Mouse (Mus musculus): ENCODE measurements around the gene Cryzl1.

Gene Cryzl1

DNA sequence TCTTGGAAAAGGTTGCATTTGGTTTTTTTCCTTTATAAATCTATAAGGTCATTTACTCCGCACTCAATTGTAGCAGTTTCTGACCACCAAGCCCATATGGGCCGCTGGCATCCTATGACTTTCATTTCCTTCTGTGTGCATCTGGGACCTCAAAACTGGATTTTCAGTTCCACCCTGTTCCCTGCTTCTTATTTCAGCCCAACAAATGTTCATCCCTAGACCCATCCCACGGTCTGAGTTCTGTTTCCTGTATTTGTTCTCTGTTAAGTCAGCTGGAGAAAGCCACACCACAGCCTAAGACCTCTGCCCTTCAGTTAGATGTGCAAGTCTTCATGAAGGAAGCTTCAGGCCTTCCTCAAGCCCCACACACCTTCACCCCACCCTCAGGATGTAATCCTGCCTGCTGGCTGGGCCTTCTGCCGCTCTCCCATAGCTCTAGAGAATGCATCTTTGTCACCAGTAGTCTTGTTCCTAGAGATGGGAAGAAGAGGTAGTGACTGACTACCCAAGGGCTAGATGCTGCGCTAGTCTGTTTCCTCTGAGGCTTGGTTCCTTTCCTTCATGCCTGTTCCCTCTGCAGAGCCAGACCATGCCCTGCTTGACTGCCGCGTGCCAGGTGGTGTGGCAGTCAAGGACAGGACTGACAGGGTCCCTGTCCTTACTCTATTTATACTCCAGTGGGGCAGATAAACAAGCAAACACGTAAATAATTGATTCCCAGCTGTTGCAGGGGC, 11.6 kb upstream of the Cryzl1 start:
- DNase-seq (ENCODE audit: low read depth, low spot score) = no peak

DNA sequence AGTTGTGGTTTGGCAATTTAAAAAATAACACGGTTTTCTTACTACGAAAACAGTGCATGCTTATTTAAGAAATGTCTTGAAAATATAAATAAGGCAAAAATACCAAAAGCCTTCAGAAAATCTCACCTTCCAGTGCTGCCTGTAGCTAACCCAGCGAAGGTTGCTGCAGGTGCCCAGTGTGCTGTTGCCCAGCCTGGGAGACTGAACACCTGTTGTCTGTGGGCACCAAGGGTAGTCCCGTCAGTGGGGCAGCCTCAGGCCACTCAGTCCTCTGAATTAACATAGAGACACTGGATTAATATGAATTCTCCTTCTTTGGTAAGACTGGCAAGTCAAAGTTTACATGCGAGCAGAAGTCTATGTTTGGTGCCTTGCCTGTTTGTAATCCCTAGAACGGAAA, 9.7 kb upstream of the Cryzl1 start:
- no peak for DNase-seq (ENCODE audit: low read depth, low spot score)

GRCm38 (mm10) chr16:91736046-91736816, 7.5 kb upstream of the Cryzl1 start:
- no peak for DNase-seq (ENCODE audit: low read depth, low spot score)

- no peak for DNase-seq (ENCODE audit: low read depth, low spot score)
Observed at GRCm38 (mm10) chr16:91734771-91735170, 6.0 kb upstream of the Cryzl1 start.

- no peak for DNase-seq (ENCODE audit: low read depth, low spot score)
Observed at GRCm38 (mm10) chr16:91732816-91733215, 4.0 kb upstream of the Cryzl1 start.

DNA sequence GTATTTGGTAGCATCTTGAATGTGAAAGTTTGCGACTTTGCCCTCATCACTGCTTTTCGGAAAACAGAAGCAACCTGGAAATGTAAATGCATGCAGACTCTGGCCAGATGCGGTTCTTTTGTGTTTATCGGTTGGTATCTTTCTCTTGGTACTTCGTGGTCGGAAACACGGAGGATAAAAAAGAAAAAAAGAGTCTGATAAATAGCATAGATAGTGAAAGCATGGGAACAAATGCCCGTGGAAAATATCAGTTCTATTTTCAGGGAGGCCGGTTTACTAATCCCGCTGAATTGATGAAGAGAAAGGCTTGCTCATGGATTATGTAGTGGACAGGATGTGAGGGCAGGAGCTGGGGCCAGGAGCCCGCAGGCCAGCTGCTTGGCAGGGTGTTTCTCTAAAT, 1.7 kb upstream of the Cryzl1 start:
- DNase-seq (ENCODE audit: low read depth, low spot score) = peak; percentile 29

DNA sequence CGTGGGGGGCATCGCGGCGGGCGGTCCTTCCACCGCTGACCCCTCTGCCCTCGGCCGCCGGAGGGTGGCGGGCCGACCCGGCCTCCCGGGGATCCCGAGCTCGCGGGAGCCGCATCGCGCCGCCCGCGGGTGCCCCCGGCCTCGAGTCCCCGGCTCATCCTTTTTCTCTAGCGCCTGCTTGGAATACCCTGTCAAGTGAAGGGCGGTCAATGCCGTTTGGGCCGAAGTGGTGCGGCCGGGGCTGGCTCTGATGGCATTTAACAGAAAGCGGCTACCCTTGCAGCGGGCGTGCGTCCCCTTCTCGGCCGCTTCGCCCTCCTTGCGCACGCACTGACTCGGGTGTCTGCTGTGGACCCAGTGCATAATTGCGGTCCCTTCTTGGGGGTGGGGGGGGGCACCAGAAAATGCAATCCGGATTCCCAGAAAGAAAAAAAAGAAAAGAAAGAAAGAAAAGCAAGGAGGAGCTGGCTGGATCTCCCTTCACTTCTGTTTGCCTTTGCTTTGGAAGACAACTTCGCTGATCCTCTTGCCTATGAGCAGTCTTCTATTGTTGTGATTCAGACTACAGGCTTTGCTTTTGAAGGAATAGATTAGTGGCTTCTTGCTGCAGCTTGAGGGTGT, 1.2 kb upstream of the Cryzl1 start:
- peak; percentile 37 for DNase-seq (ENCODE audit: low read depth, low spot score)

GRCm38 (mm10) chr16:91729066-91729482, 299 bp upstream of the Cryzl1 start, which contains the start of gene Itsn1:
Gene Itsn1 (plus strand): TSS chr16:91729281.
- peak; percentile 99 for DNase-seq (ENCODE audit: low read depth, low spot score)

GRCm38 (mm10) chr16:91727433-91727832, 1.3 kb downstream of the Cryzl1 start:
- no peak for DNase-seq (ENCODE audit: low read depth, low spot score)

DNA sequence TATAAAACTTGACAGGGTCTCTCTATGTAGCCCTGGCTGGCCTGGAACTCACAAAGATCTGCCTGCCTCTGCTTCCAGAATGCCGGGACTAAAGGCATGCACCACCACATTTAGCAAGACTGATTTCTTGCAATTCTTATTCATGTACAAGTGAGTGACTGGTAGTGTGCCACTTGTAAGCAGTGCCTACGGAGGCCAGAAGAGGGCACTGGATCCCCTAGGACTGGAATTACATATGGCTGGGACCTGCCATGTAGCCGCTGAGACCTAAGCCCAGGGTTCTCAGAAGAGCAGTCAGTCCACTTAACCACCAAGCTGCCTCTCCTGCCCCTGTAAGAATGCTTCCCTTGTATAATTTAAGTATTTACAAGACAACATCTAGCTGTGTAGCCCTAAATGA, 4.5 kb downstream of the Cryzl1 start:
- peak; percentile 60 for DNase-seq (ENCODE audit: low read depth, low spot score)

DNA sequence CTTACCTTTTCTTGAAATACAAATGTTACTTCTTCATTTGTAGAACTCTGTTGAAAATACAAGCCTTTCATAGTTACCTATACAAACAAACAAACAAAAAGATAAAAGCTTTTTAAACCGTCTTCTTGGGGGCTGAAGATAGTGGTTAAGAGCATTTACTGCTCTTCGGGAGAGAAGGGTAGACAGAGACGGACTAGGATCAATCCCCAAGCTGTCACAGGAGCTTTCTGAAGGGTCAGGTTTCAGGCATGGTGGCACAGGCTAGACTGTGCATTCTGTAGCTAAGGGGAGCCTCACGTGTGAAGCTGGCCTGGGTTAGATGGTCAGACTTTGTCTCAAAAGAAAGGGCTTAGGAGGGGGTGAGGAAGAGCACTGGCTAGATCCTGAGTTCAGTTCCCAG, 11.4 kb downstream of the Cryzl1 start:
- DNase-seq (ENCODE audit: low read depth, low spot score) = no peak

GRCm38 (mm10) chr16:91716927-91717349, 11.8 kb downstream of the Cryzl1 start:
- DNase-seq (ENCODE audit: low read depth, low spot score) = no peak

- no peak for DNase-seq (ENCODE audit: low read depth, low spot score)
Observed at GRCm38 (mm10) chr16:91710241-91710640, 18.5 kb downstream of the Cryzl1 start.

GRCm38 (mm10) chr16:91704603-91705340, 24.0 kb downstream of the Cryzl1 start:
- no peak for DNase-seq (ENCODE audit: low read depth, low spot score)

DNA sequence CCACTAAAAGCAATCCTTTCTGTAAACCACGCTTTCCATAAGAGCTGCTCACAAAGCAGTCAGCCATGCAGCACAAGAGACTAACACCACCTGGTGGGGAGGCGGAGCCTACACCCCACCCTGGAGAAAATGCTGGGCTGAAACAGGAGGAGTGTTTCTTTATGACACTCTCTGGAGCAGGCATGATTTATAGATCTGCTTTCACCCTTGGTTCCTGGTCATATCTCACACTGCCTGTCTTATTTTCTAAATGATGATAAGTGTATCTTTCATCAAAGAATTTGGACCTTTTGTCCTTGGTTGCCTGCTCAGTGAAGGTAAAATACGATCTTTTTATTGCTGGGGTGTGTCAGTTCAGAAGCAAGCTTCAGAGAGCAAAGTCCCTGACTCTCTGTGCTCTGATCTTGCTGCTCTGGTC, 26.0 kb downstream of the Cryzl1 start:
- no peak for DNase-seq (ENCODE audit: low read depth, low spot score)

- no peak for DNase-seq (ENCODE audit: low read depth, low spot score)
Observed at GRCm38 (mm10) chr16:91701908-91702307, 26.9 kb downstream of the Cryzl1 start.

GRCm38 (mm10) chr16:91698995-91699394, 29.8 kb downstream of the Cryzl1 start:
- DNase-seq (ENCODE audit: low read depth, low spot score) = no peak

- no peak for DNase-seq (ENCODE audit: low read depth, low spot score)
Observed at GRCm38 (mm10) chr16:91695108-91695755, 33.5 kb downstream of the Cryzl1 start.

GRCm38 (mm10) chr16:91694455-91695084, 34.2 kb downstream of the Cryzl1 start:
- peak; percentile 72 for DNase-seq (ENCODE audit: low read depth, low spot score)

DNA sequence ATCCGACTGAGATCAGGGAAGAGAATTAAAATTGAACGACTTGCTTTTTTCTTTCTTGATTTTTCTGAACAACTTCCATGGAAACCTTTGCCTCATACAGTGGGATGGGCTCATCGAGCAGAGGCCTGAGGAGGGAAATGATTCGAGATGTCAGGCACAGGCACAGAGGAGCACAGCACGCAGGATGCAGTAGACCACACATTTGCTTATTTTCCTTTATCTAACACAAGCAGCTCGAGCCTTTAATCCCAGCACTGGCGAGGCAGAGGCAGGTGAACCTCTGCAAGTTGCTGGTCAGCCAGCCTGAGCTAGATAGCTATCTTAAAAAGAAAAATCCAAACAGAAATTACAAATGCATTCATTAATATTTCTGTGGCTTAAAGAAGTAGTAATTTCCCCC, 39.0 kb downstream of the Cryzl1 start:
- DNase-seq (ENCODE audit: low read depth, low spot score) = peak; percentile 23

Data from CD4-positive helper T cell, adult 2 months (primary cell).